In genomic region chr9:120302980-120303452, GRCm38 (mm10) we compare ENCODE assay signal across 9 mouse cellular contexts. TPM values are rescaled to one million over a fixed set of nuclear protein-coding genes. Genes with fewer than 3 reads are reported as not detected.
DNase-seq lines count a peak whose midpoint lies in the region; ATAC-seq and TF ChIP-seq lines count a peak whose summit lies in the region.
"Had no signal": no experiment of that assay in that cellular context is flagged by ENCODE, and none has a peak within 500 bp of the region (broad histone marks: within the 10 kb centered on the region; RNA-seq: fewer than 3 reads in every experiment).

No protein-coding gene starts in this region.

- H3K27ac ChIP-seq in kidney, embryonic 15.5 days: no peak overlapping the region
- no peak overlapping the region for H3K27ac ChIP-seq in embryonic facial prominence, embryonic 10.5 days (replicated peaks)
- peak overlapping the region; percentile 77 for H3K27ac ChIP-seq in hindbrain, embryonic 15.5 days (replicated peaks)
- H3K27ac ChIP-seq in midbrain, postnatal 0 days (ENCODE audit: low read depth, low read length): peak overlapping the region; percentile 47

- H3K9me3 ChIP-seq in kidney, embryonic 15.5 days (replicated peaks): peaks cover 6% of the 10 kb centered on the region; the same call in 1 of the 2 replicates
- peaks cover 9% of the 10 kb centered on the region; the same call in 1 of the 2 replicates for H3K9me3 ChIP-seq in embryonic facial prominence, embryonic 10.5 days
- H3K9me3 ChIP-seq in hindbrain, embryonic 15.5 days: no peaks in the 10 kb centered on the region
- H3K9me3 ChIP-seq in midbrain, postnatal 0 days (ENCODE audit: low read length): no peaks in the 10 kb centered on the region

- no peak for ATAC-seq in kidney, embryonic 15.5 days (replicated peaks; ENCODE audit: low FRiP score)
- no peak for ATAC-seq in hindbrain, embryonic 15.5 days (ENCODE audit: low FRiP score, low read depth)
- peak; percentile 43 for ATAC-seq in midbrain, postnatal 0 days (ENCODE audit: low FRiP score)
- no peak for ATAC-seq in cerebellum, adult (ENCODE audit: insufficient number of reproducible peaks, low FRiP score, low TSS enrichment)

- peak overlapping the region; percentile 96 for H3K4me2 ChIP-seq in kidney, embryonic 15.5 days
- peak overlapping the region; percentile 95 for H3K4me2 ChIP-seq in hindbrain, embryonic 15.5 days
- H3K4me2 ChIP-seq in midbrain, postnatal 0 days (ENCODE audit: low read depth, low read length, poor library complexity, severe bottlenecking): peak overlapping the region; percentile 92

- TF ChIP-seq CTCF in midbrain, postnatal 0 days (IDR thresholded peaks at IDR 0.05): no peak

- WGBS in kidney, embryonic 15.5 days: 8% methylated on average over 19 of the region's 19 CpGs
- WGBS in embryonic facial prominence, embryonic 10.5 days: 13% methylated on average over 19 of the region's 19 CpGs
- 5% methylated on average over 19 of the region's 19 CpGs for WGBS in hindbrain, embryonic 15.5 days
- WGBS in midbrain, postnatal 0 days: 4% methylated on average over 19 of the region's 19 CpGs

- DNase-seq in kidney, postnatal 14 days: no peak
- DNase-seq in embryonic facial prominence, embryonic 10.5 days (ENCODE audit: low spot score): peak; percentile 11
- DNase-seq in midbrain, postnatal 0 days (ENCODE audit: low spot score): peak; percentile 41
- no peak for DNase-seq in B cell, adult 2 months
- DNase-seq in thymus, postnatal 10 days (ENCODE audit: low spot score in 2 of 2): no peak

- H3K4me3 ChIP-seq in kidney, embryonic 15.5 days (replicated peaks): peak overlapping the region; percentile 58
- peak overlapping the region; percentile 69 for H3K4me3 ChIP-seq in embryonic facial prominence, embryonic 10.5 days
- H3K4me3 ChIP-seq in hindbrain, embryonic 15.5 days: peak overlapping the region; percentile 71
- peak overlapping the region; percentile 78 for H3K4me3 ChIP-seq in midbrain, postnatal 0 days (ENCODE audit: low read depth, low read length)

- H3K27me3 ChIP-seq in kidney, embryonic 15.5 days: peaks cover 67% of the 10 kb centered on the region
- peaks cover 68% of the 10 kb centered on the region for H3K27me3 ChIP-seq in embryonic facial prominence, embryonic 10.5 days (replicated peaks; ENCODE audit: low read depth, poor library complexity, severe bottlenecking)
- peaks cover 20% of the 10 kb centered on the region for H3K27me3 ChIP-seq in hindbrain, embryonic 15.5 days
- H3K27me3 ChIP-seq in midbrain, postnatal 0 days (ENCODE audit: insufficient read depth, low read length): no peaks in the 10 kb centered on the region; the same call in 1 of the 2 replicates

- H3K9ac ChIP-seq in kidney, embryonic 15.5 days: no peak overlapping the region
- H3K9ac ChIP-seq in hindbrain, embryonic 15.5 days: peak overlapping the region; percentile 69
- H3K9ac ChIP-seq in midbrain, postnatal 0 days (replicated peaks; ENCODE audit: low read length, poor library complexity, severe bottlenecking): peak overlapping the region; percentile 81

- H3K4me1 ChIP-seq in kidney, embryonic 15.5 days: peaks cover 19% of the 10 kb centered on the region
- H3K4me1 ChIP-seq in embryonic facial prominence, embryonic 10.5 days: peaks cover 19% of the 10 kb centered on the region
- H3K4me1 ChIP-seq in hindbrain, embryonic 15.5 days (replicated peaks): peaks cover 24% of the 10 kb centered on the region
- H3K4me1 ChIP-seq in midbrain, postnatal 0 days (ENCODE audit: insufficient read depth, low read length): no peaks in the 10 kb centered on the region

- H3K36me3 ChIP-seq in kidney, embryonic 15.5 days: no peaks in the 10 kb centered on the region
- no peaks in the 10 kb centered on the region for H3K36me3 ChIP-seq in embryonic facial prominence, embryonic 10.5 days (replicated peaks)
- no peaks in the 10 kb centered on the region for H3K36me3 ChIP-seq in hindbrain, embryonic 15.5 days
- H3K36me3 ChIP-seq in midbrain, postnatal 0 days (ENCODE audit: insufficient read depth, low read length): no peaks in the 10 kb centered on the region

RNA-seq across cellular contexts. Expression of gene Myrip, which starts 1.7 kb away (rescaled TPM):
- 0.33 and 0.35 TPM in 2 replicates for polyA plus RNA-seq in kidney, embryonic 15.5 days (2015; fragmentation: Nextera tagmentation; extraction: Ambion mirVana)
- polyA plus RNA-seq in embryonic facial prominence, embryonic 10.5 days (2016; fragmentation: Nextera tagmentation; extraction: Ambion mirVana): 0.18 and 0.27 TPM in 2 replicates
- 8.1 and 8.8 TPM in 2 replicates for polyA plus RNA-seq in hindbrain, embryonic 15.5 days (2015; fragmentation: Nextera tagmentation; extraction: Ambion mirVana)
- 19.6 and 25.6 TPM in 2 replicates for total RNA-seq in midbrain, postnatal 0 days (2014; rRNA removed)
- polyA plus RNA-seq in midbrain, postnatal 0 days (2015; fragmentation: Nextera tagmentation; extraction: Ambion mirVana): 6.8 and 7.0 TPM in 2 replicates
- total RNA-seq: common myeloid progenitor, adult 5-6 weeks had no signal

Comparison
In these comparisons a context has a peak if more than half of its experiments do, and no peak if none do; other contexts are left out.
1. H3K27ac ChIP-seq: peak in hindbrain, embryonic 15.5 days (single experiment) and midbrain, postnatal 0 days (single experiment); none in kidney, embryonic 15.5 days (single experiment) and embryonic facial prominence, embryonic 10.5 days (single experiment).
2. DNase-seq: peak in embryonic facial prominence, embryonic 10.5 days (single experiment) and midbrain, postnatal 0 days (single experiment); none in kidney, postnatal 14 days (single experiment), B cell, adult 2 months (0 of 2) and thymus, postnatal 10 days (0 of 2).
3. Peak in every context shown above with its lines, with median percentiles within 50 percentile points of each other: H3K4me2 ChIP-seq and H3K4me3 ChIP-seq.